Mouse (Mus musculus) embryo, embryonic 10.5 days (tissue): Measurements from ENCODE around the gene Cradd.

Experiments used
- DNase-seq: peaks from one replicate; pipeline ENCODE4 v3.0.0-alpha.2; 2015; ENCODE audit warnings: low spot score

The Cradd gene

DNA sequence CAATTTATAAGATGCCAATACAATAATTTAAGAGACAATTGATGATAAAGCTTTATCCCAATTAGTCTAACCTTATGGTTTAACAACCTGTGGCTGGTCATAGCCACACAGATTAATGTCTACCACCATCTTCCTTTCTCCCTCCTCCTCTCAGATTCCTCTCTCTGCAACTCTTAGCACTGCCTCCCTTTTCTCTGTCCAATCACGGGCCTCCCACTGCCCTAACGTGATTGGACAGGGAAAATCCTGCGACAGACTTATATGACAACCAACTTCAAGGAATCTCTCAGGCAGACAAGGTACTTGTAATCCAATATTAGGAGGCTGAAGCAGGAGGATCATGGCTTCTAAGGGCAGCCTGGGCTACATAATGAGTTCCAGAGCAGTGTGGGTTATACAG, 8.7 kb upstream of the Cradd start:
- DNase-seq = no peak

DNA sequence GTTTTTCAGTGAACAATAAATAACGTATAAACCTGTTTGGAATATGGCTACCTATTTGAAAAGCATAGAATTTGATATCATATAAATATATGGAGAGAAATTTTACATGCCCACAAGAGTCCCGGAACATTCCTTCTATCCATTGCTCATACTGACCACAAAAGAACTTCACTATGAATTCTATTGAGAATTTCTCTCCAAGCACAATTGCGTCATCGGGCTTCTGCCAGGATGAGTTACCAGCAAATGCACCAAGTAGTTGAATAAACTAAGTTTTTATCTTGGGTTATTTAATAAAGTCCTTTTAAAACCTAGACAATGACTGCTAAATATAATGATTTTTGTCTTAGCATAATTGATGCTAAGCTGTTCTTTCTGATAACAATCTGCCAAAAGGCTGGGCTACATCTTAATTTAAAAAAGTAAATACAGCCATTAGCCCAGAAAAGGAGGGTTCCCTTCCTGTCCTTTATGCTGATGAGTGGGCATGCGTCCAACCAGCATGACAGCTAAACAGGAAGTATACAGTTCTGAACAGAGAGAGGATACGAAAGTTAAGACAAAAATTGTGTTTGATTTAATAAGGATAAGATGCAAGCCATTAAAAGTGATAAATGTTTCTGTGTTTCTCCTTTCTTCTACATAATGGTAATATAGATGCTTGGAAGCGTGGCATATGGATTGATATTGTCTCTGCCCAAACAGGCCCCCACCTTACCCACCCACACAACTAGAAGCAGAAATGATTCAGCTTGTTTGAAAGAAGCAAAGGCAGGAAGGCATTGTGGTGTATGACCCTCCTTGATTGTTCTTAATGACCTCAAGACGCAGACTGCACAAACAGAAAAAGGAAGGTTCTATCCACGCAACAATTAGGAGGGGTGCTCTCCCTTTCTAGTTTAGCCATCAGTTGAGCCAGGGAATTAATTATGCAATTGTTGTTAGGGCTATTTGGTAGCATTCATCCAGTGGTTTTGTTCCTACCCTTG, 6.7 kb upstream of the Cradd start:
- DNase-seq = no peak

DNA sequence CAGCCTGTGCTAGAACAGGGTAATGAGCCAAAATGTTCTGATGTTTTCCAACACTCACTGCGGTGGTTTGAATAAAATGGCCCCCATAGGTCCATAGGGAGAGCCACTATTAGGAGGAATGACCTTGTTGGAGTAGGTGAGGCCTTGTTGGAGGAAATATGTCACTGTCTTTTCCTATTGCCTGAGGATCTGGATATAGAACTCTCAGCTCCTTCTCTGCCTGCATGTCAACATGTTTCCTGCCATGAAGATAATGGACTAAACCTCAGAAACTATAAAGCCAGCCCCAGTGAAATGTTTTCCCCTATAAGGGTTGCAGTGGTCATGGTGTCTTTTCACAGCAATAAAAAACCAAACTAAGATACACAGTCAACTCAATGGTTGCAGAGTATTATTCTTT, 6.0 kb upstream of the Cradd start:
- DNase-seq = no peak

DNA sequence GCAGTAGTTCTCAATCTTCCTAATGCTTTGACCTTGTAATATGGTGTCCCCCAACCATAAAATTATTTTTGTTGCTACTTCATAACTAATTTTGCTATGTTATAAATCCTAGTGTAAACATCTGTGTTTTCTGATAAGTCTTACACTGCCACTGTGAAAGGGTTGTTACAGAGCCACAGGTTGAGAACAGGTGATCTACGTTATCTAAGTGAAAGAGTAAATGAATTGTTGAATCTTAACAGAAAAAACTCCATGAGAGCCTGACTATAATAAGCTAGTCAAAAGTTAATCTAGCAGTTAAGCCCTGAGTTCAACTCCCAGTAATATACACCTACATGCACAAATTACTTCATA, 322 bp upstream of the Cradd start:
- DNase-seq = no peak

DNA sequence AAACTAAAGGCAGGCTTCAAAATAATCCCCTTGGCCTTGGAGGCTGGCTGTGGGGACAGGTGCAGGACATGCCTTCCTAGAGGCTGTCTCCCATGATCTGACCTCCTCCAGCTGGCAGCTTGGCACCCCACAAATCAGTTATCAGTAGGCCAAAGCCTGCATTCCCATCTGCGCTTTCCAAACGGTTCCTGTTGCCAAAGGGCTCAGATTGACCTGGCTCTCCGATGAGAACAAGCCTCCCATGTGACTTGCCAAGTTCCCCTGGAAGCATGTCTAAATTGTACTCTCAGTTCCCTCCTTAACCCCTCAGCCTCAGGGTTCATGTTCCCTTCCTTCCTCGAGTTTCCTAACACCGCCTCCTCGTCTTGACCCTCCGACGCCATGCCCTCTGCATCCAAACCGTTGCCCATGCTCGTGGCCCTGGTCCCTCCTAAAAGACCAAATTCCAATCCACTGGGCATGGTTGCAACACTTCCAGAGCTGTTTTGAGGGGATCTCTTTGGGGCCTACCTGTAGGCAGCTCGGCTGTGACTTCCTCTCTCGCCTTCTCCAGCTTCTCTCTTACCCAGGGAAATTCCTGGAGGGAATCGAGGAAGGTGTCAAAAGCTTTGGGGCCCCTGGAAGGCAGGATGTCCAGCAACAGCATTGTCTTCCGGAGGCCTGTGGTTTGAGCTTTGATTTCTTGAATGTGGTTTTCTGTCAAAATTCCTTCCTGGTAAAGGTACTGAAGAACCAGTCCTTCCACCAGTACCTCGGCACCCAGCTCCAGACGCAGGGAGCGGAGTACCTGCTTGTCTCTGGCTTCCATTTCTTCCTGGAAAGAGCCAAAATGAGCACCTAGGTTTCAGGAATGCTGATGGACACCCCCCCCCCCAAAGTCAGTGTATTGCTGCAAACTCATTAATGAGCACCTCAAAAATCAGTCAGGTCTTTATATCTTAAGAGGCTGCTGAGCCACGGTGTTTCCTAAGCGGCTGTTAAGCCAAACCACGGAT, 1.6 kb downstream of the Cradd start:
- DNase-seq = no peak

DNA sequence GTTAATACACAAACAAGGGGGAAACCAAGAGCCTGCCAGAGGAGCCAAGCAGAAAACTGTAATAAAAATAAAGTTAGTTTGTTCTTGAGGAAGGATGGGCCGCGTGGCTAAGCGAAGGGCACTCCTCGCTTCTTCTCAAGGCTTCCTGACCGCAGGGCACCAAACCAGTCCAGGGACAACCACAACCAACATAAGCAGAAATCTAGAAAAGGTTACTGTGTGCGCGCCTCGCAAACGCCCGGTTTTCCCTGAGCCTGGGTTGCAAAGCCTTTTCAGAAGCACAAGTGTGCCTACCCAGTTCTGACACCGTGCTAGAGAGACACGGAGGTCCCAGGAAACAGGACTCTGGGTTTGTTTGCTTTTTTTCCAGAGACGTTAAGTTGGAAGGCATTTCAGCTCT, 4.9 kb downstream of the Cradd start:
- no peak for DNase-seq

DNA sequence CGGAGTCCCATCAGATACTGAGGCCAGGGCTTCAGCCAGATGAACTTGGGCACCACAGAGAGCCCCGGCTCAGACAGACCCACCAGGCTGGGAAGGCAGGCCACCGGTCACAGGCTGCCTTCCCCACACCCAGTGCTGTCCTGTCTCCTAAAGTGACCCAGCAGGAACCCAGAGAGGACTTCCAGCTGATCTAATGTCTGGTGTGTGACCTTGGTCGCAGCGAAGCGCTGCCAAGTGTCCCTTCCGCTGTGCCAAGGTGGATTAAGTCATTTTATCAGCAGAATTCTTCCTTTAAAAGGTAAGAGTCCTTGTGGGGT, 5.6 kb downstream of the Cradd start:
- no peak for DNase-seq

DNA sequence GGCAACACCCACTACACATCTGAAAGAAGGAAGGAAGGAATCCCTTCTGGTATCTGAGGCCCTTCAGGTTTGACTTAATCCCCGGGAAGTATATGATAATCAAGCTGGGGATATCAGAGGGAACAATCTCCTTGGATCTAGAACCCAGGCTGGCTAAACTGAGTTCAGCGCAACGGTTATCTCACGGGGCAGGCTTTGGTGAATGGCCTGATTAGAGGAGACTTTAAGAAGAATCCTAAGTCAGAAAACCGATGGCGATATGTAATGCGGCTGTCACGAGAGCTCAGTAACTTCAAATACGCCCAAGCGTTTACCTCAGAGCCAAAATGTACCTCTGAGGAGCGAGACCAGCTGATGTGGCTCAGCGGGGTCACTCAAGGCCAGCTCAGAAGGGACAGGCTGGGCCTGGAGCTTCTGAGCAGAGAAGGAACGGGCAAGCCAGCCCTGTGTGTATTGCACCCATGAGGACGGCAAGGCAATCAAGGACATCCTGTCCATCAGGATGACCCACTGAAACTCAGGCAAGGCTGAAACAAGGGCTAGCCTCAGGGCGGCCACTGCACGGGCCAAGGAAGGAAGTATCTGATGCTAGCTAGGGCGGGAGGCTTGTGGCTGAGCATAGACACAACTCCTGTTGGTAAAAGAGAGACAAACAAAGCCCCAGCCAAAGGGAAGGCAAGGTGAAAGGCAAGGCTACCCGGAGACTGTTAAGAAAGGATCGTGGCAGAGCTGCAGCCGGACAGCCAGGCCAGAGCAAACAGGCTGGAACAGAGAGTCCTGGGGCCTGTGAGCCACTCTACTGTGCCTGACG, 6.1 kb downstream of the Cradd start:
- no peak for DNase-seq

DNA sequence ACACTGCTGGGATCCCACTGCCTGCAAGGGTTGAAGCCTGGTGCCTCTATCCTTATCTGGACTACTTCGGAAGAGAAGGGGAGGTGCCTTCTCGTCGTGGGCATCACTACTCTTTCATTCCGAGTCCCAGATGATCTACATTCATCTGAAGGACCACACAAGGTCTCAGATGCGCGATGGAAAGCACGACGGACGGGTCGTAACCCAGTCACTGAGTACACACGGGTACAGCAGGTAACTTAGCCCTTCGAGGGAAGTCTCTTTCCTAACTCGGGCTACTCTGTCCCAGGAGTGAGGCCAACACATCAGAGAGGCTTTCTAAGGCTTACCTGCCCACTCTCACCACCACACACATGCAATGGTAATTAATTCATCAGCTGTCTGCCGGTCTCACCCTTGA, 6.8 kb downstream of the Cradd start:
- DNase-seq = no peak

DNA sequence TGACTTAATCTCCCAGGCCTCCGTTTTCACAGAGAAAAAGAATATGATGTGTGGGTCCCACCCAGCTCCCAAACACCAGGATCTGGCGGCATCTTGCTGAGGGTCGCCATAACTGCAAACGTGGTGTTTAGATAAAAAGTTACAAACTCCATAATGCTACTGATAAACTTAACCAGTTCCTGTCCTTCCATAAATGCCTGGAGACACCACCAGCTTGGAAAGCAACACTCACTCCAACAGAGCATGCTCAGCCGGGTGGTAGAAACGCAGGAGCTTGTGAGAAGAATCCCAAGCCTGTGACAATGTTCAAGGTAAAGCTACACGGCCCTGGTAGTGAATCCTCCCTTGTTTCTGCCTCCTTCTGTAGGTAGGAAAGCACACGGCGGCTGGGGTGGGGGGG, 7.3 kb downstream of the Cradd start:
- no peak for DNase-seq

DNA sequence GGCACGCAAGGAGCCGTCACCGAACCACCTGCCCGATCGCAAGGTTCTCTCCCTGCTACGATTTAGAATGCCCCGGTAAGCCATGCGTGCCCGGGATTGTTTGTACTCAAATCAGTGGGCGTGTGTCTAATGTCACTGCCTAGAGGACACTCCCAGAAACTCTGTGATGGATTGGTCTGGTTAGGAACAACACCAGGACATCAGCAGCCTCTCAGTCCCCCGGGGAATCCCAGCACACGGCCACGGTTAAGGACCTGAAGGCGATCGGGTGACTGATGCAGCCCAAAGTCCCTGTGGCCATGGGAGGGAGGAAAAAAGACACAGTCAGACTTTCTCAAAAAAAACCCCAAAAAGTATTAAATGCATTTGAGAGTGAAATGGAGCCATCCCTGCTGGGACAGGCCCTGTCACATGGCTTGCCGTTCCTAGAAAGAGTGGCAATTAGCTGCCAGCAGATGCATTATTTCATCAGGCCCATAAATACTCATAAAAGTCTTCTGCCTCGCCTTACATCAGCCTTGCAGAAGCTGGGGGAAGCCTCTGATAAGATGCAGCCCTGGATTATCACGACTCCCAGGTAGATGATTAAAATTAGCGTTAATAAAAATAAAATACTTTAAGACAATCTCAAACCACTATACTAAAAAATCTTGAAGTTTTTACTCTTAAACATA, 8.0 kb downstream of the Cradd start:
- peak; percentile 53 for DNase-seq

DNA sequence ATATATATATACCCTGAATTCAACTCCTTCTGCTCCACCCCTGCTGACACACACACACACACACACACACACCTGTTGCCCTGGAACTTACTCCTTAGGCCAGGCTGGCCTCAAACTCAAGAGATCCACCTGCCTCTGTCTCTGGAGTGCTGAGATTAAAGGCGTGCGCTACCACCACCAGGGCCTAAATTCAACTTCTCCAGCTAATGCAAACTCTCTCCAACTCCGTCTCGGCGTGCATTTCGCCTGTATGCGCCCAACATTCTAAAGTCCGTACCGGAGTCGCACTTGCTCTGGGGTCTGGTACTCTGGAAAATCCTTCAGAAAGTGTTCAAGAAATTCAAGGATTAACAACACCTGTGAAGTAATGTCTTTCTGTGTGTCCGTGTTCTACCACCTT, 8.6 kb downstream of the Cradd start:
- DNase-seq = no peak

DNA sequence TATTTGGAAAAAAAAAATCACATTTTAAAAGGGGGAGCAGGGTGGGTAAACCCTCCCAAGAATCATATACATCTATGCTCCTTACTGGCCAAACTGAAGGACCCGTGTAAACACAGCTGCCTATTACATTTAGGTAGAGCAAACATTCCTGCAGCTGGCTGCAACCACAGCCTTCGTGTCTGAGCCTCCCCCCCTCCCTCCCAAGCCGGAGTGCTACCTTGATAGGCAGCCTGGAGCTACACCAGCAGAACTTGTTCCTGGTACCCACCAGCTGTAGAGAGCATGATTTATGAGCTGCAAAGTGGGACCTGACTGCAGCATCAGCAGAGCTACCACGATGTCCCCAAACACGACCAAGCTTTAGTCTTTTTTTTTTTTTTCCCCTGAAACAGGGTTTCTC, 9.9 kb downstream of the Cradd start:
- DNase-seq = no peak

DNA sequence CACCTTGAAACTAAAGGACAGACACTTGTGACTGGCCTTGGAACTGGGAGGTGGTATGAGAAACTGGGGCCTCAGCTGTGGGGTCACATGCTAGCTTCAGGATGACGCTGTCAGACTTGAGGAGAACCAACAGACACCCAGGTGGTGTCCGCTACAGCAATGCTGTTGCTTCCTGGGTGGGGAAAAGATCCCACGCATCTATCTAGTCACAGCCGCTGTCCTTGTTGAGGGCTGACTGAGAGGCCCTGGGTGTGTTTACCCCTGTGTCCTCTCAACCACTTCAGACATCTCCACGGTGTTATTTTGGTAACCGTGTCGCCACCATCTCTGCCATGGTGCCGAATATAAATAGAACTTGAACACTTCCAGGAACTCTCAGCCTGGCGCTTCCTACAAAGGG, 10.4 kb downstream of the Cradd start:
- DNase-seq = no peak

DNA sequence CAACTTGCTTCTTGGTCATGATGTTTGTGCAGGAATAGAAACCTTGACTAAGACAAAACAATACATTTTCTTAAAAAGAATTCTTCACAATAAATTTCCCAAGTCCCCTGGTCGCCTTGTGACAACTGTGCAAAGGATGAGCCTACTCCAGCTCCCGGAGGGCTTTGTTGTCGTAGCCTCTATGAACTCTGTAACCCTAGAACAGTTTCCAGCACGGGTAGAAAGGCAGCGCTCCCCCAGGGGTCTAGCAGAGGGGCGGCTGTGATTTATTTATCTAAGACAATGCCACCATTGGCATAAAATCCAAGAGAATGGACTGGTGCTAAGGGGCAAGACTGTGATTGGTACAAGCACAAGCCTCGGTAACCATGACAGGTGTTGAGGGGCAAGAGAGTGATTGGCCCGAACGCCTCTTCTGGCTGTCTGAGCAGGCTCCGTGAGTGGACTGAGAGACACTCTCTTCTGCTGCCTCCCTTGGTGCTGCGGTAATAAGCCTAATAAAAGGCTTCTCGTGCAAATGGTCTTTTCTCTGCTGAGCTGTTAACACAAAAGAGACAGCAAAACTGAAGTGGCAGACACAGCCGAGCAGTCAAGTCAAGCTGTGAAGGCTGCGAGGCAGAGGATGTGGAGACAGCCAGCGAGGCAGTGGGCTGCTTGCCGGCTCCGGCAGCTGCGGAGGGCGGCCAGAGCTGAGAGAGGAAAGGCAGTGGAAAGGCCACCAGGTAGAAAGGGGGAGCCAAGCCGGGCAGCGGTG, 13.1 kb downstream of the Cradd start:
- DNase-seq = peak; percentile 70

DNA sequence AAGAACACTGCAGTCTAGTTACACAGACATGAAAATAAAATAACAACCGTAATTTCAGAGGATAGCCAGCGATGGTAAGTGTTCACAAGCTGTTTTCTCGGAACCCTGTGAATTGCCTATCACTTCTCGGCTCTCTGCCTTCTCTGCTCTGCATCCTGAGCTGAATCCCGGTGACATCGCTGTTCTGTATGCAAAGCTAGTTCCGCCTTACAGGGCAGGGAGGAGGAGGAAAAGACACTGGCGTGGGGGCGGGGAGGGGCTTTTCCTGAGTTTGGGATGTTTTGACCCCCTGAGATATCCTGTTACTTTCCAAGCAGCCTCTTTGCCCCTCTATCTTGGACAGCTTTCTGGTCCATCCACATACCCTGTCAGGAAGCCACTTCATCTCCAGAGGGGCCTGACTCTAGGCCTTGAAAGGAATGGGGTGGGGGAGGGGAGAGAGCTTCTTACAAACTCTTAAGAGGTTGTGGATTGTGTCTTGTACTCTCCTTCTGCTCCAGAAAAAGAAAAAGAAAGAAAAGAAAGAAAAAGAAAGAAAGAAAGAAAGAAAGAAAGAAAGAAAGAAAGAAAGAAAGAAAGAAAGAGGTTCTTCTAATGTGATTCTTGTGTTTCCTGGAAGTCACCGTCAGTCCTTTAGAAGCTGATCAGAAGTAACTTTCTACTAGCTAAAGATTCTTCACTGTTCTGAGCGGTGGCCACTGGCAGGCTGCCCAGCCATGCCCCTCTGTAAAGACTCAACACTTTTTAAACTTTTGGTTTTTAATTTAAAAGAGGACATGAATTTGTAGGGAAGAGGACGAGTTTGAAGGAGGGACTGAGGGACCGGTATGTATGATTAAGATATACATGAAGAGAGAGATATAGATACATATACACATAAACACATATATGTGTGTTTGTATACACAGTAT, 14.3 kb downstream of the Cradd start:
- DNase-seq = peak; percentile 69

DNA sequence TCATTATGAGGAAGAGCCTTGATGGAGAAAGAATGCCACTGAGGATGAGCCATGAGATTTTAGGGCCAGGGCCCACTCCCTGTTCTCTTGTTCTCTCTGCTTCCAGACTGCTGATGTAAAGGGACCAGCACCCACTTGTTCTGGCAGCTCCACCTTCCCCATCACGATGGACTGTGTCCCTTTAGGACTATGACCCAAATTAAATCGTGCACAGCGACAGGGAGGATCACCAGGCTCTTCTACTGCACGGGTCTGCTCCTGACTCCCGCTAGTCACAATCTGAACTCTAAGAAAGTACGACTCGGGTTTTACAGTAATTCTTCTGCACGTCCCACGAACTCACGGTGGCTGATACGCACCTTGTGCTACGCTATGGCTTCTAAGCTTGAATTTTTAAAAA, 14.9 kb downstream of the Cradd start:
- no peak for DNase-seq

DNA sequence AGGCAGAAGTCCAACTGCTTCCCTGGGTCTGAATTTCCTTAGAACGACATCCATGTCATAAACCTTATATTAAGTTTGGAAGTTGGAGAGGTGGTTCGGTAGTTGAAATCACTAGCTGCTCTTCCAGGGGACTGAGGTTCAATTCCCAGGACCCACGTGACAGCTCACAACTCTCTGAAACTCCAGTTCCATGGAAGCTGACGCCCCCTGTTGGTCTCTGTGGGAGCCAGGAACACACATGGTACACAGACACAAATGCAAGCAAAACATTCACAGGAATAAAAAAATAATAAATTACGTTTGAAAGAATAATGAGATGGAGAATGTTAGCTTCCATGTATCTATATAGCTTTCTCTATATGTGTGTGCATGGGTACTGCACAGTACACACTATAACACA, 16.0 kb downstream of the Cradd start:
- DNase-seq = no peak

DNA sequence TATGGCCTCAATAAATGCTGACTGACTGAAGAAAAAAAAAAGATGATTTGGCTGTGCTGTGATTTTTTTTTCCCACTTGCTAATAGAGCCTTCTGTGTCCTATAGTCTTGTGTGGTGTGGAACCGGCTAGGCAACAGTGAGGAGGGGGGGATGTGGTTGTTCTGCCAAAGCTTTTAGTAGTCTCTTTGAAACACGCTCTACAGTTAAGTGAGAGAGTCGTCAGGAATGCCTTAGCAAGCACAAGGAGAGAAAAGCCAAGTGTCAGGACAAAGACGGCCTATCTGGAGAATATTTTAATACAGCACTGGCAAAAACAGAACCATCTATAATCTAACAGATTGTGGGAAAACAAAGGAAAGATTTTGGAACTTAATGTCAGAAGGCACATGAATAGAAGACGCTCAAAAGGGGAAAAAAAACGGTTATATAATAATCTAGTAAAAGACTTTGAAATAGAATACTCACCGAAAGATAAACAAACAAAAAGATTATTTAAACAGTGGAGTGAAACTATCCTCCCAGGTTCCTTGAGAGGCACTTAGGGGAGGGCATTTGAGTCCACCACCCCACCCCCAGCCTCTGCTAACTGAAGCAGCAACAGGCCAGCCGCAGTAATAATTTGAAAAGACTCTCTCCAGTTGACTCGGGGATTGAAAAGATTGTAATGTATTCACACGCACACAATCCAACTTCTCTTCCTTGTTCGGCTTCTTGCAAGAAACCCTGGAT, 16.9 kb downstream of the Cradd start:
- no peak for DNase-seq
